Mouse (Mus musculus) erythroblast, embryonic 14.5 days (primary cell): ENCODE data around the gene Celf2.

Experiments used
- GATA1 ChIP-seq: IDR thresholded peaks from 2 replicates; pipeline ENCODE4 v1.6.1; 2012; ENCODE audit warnings: low read length, inconsistent platforms, mixed read lengths
- TAL1 ChIP-seq: IDR thresholded peaks from 3 replicates; pipeline ENCODE4 v1.6.1; 2012; ENCODE audit warnings: low read length, inconsistent platforms, mixed read lengths

- TF ChIP-seq TAL1, result no peak
- TF ChIP-seq GATA1, result no peak
Observed at GRCm38 (mm10) chr2:6925505-6925904, 583.9 kb downstream of the Celf2 start.
